Mouse (Mus musculus): ENCODE results near the gene Astn2. TPM values are rescaled to one million over a fixed set of nuclear protein-coding genes. Genes with fewer than 3 reads are reported as not detected.

The Astn2 gene
- polyA plus RNA-seq, 2 experiments from 2014 or later = not detected

DNA sequence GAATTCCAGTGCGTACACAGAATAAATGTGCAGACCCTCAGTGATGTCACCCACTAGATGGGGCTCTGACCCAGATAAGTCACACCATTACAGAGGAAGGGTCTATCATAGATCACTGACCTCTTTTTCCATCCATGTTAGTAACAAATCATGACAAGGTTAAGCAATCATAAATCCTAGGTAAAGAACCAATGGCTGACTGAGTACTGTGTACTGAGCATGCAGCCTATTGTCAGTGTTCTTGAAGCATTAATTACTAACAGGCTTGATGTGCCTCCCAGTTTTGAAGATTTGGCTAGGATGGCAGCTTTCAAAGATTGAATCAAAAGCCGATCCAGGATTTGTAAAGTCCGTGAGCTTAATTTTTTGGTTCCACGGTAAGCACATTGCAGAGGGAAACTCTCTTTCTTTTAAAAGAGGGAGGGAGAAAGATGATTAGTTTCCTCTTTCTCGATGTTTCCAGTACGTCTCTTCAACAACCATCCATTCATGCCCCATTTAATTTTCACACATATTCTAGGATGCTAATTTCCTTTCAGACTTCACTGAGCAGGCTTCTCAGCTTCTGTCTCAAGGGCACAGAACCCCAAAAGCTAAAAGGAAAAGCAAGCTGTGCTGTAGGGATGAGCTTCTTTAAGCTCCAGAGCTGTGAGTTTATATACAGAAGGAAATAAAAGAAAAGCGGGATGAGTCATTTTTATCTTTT, 93.9 kb downstream of the Astn2 start:
- no peak for ATAC-seq

DNA sequence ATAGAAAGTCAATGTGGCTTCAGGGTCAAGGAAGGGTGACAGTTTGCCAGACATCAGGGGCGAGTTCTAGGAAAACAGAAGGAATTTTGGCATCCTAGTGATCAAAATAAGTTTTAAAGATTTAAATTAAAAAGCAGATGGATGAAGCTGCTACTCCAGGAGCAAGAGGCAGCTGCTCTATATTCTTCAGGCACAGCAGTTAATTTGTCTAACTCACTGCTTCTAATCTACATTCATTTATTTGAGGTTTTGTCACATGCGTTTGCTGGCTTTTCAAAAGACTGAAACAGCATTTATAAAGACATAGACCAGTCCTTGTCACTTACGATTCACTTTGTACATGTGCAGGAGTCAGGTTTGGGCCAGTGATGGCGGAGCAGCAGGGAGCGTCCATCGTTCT, 98.0 kb downstream of the Astn2 start:
- no peak for ATAC-seq

DNA sequence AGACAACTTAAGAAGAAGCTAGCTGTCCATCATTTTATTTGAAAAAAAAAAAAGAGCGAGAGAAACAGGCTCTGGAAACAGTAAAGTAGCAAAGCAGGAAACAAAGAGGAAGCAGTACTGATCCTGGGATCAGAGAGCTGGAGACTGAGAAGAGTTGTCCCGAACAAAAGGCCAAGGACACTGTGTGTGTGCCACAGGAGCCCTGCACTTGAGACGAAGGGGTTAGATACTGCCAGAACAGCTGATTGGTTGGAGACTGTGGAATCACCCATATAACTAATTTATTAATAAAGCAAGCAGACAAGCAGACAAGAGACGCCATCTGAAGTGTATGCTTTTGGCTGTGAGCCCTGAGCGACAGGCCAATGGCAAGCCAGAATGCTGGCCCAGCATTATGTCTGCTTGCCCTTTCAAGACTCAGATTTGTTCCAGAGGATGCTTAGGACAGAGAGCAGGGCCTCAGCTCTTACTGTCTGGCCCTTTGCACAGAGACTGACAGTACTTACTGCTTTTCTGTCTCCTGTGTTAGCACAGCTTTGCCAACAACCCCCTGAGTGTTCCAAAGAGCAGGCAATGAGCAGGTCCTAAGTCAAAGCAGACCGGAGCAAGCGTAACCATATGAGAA, 101.6 kb downstream of the Astn2 start:
- no peak for ATAC-seq

DNA sequence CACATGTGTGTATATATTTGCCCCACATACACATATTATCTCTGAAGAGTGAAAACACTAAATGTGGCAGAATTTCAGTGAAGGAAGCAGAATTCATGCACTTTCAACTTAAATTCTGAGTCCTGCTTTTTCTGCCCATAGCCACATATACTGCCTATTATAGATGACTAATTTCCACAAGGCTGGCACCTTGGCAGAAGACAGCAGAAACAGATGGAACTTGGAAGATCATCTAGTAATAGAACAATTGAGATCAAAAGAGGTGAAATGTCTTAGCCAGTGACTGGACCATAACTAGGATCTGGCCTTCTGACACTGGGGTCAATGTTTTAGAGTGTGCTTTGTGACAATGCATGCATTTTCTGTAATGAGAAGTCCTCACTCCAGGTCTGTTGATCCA, 119.4 kb downstream of the Astn2 start:
- ATAC-seq = no peak

DNA sequence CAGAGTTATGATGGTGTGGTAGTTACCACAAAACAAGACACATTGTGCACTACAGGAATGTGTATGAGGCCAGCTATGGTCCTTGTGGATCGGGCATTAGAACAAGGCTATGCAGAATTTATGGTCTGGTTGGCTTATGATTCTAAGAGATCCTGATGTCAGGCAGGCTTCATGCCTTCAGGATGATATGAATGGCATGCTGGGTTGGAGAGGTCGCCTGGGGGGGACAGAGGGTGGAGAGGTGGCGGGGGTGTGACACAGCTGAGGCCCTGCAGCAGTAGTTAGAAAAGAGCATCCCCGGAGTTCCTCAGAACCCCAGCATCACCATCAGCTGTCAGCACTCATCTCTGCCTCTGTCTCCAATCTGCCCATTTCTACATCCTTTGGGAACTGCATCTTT, 128.3 kb downstream of the Astn2 start:
- ATAC-seq = no peak

DNA sequence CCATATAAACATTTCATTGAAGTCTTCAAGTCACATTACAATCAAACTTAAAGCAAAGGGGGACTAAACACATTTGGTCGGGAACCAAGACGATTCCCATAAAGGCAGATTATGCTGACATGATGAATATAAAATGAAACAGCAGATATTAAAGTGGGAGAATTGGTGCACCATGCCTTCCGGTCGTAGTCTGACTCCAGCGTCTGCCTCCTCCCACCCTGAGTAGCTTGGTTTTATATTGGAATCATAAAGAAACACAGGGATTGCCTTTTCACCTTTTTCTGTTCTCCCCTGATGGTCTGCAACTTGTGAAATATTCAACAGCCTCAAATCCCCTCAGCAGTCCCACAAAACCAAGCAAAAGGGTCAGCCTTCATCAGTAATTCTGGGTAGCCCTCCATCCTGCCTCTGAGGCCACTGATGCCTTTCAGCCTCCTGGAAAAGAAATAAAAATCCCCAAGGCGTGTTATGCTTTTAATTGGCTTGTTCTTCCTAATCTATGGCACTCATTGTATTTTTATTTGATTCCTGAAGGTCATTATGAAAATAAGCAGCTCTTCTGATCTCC, 132.8 kb downstream of the Astn2 start:
- no peak for ATAC-seq

DNA sequence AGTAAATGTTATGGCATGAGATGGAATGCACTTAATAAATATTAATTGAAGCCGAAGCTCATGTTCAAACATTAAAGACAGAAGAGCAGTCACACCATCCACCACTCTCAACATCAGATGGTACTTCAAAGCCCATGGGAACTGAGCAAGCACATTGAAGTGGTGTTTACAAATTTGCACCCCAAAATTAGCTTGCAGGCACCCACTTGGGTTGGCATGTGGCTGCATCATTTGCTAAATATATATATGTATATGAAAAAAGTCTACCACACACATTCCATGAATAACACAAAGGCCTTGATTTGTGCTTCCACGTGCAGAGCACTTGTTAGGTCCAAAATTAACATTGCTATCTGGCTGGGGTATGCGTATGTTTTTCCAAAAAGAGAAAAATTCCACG, 140.4 kb downstream of the Astn2 start:
- ATAC-seq = no peak

DNA sequence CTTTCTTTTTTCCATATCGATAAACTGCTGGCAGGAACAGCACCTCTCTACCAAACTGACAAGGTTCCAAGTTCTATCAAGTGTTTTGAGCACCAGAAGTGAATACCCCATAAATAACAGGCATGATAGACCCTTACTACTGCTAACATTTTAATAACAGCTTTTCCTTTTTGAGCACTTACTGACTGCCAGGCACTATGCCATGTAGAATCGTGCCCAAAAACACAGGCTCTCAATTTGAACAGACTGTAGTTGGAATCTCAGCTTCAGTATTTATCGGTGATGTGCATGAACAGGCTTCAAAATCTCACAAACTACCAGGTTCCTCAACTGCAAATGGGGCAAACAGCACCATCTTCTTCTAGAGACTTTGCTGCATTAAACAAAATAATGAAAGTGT, 143.1 kb downstream of the Astn2 start:
- no peak for ATAC-seq

DNA sequence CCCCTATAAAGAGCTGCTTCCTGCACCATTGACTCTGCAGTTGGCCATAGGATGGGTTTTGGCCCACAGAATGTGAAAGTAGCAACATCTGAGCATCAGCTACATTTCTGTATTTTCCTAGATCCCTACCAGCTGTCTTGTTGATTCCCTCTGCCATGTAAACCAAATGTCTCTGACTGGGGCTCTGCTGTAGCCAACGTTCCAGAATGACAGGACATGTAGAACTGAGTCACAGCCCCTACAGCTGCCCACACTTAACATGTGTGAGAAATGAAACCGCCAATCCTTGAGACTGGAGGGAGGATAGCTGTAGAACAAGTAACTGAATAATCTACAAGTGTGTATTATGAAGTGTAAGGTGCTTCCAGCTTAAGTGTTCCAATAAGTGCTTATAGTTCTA, 145.5 kb downstream of the Astn2 start:
- ATAC-seq = no peak

DNA sequence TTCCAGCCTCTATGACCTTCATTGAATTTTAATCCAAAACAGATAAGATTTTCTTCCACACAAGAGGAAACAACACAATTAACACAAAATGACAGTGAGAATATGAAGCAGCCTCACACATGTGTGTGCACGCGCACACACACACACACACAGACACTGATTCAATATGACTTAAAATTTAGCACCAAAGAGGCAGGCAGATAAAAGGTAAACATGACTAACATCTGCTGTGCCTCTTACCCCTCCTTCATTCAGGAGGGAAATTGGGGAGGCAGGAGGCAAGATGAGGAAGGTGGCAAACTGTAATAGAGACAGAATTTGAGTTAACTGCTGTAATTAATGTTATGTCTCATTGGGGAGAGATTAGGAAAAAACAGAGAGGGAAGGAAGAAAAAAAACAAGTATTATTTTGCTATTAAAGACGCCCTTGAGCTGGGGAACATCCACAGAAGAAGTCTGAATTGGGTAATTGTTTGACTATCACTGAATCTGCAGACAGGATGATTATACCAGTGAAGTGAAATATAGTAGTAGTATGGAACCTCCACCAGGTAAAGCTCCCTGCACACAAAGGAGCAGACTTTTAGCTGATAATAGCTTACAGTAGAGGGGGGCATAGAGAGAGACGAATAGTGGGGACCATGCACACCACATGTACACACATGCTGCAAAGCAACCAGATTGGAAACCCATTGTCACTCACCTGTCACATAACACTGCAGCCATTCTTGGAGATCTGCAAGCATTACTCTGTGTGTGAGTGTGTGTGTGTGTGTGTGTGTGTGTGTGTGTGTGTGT, 149.5 kb downstream of the Astn2 start:
- ATAC-seq = no peak

DNA sequence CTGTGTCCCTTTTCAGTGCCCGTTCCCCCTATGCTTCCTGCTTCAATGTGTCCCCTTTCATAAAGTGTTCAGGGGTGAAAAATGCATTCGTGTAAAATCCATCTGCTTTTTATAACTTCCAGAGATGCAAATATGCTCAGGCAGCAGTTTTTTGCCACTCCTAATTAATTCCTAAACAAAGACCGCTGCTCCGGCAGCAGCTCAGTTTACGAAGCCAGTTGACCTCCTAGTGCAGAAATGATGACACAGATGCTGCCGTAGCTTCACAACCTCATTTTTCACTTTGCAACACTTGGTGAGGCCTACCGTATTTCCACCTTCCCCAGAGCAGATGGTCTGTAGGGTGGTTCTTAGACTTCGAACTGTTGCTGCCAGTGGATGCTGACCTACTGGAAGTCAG, 155.9 kb downstream of the Astn2 start:
- no peak for ATAC-seq

DNA sequence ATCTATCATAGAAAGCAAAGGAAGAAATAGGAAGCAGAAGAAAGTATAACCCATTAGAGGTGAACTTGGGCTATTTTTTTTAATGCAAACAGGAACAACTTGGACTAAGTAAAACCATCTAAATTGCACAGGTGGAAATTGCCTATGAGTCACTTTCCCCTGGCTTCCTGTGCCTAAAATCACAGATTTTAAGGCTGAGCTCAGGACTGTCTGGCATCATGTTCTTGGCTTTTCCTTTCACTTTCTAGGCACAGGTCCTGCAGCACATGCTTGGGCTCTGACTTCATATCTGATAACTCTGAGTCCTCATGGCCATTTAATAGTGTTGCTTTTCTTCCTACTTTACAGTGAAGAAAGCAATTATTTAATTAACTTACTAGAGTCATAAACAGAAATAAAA, 161.7 kb downstream of the Astn2 start:
- no peak for ATAC-seq

DNA sequence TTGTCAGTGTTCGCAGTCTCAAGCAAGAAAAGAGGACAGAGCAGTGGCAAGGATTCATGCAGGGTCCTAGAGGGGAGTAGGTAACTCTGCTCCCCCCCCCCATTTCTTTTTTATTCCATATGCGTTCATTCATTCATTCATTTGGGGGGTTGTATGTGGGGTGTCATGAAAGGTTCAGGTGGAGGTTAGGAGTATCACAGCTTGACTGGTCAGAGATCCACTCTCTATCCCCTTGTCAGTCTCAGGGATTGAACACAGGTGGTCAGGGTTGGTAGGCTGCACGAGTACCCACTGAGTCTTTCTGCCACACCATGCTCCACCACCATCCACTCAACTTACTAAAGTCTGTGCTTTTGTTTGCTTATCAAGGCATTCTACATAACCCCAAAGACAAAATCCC, 171.6 kb downstream of the Astn2 start:
- no peak for ATAC-seq

DNA sequence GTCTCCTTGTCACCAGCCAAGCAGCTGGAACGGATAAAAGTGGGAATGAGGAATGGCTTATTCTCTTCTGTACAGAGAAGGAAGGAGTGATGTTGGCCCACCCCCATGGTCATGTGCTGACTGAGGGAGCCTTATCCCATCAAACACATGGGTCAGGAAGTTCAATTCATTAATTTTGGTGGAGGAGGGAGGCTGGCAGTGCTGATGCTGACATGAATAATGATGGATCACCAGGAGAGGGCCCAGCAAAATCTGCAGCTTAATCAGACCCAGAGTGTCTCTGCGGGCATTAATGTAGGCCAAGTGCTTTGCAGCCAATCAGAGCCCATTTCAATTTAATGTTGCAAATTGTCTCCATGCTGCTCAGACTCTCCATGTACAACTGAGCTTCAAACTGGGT, 172.1 kb downstream of the Astn2 start:
- no peak for ATAC-seq

DNA sequence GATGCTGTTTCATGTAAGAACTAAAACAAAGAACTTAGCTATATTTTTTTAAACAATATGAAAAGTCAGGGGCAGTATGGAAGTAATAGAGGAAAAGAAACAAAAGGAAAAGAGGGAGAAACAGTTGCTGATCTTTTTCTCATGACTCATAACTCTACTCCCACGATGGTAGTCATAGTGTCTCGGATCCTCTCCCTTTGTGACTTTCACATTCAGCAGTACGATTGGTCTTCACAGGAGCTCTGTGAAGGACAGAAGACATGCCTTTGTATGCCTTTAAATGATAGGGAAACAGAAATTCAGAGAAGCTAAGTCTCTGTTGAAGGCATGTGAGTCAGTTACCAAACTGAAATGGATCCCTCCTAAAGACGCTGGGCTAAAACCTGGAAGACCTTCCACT, 173.7 kb downstream of the Astn2 start:
- ATAC-seq = no peak

DNA sequence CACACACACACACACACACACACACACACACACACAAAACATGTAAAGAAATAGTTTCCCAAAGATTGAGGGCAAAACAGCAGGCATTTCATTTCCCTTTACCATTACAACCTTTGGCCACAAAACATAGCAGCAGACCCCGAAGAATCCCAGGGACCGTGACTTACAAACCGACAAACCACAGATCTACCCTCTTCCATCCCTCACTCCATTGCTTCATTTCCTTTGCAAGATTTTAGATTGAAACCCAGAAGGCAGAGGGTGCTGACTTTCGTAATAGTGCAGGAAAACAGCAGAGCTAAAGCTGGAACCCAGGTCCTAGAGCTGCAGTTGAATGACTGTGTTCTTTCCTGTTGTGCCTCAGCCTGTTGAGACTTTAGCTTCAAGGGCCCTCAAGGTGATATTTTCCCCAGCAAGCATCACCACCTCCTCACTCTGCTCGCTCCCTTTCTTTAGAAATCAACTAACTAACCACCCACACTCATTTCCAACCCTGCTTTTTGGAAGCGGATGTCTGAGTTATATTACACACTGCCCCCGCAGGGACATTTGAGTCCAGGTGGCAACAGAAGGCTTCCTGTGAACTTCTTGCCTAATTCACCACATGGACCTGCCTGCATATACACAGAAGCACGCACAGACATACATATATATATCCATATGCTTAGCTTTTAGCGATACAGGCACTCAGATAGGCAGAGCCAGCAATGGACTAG, 181.7 kb downstream of the Astn2 start:
- ATAC-seq = no peak

DNA sequence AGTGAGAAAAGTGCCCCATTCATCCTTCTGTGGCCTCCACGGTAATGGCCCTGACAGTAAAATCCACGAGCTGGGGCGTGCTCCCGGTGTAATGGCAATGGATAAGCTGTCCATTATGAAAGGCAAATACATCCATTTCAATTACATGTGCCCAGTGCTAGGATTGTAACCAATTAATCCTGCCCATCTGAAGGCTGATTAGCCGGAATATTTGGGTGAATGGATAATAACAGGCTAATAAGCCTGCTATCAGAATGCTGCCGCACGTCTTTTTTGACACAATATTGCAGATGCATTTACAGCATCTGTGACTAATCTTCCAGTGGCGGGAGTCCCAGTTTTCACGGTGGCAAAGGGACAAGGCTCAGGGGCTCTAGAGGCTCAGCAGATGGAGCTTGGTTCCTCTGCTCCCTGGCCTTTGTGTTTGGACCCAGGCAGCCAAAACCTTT, 189.2 kb downstream of the Astn2 start:
- no peak for ATAC-seq

DNA sequence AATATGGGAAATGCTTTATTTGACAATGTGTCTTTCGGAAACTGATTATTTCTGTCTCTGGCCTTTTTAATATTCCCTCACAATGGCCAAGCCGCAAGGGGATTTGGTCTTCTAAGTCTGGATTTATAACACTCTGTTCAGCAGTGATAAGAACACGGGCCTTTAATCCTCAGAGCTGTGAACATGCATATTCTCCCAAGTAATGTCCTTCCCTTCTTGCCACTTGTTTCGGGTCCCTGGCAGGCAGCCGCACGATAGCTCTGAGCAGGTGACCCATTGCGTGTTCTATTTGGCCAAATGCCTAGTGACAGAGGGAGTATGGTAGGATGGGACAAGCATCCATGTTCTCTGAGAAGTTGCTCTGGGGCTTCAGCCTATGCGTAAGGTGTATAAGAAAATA, 214.8 kb downstream of the Astn2 start:
- ATAC-seq = no peak

DNA sequence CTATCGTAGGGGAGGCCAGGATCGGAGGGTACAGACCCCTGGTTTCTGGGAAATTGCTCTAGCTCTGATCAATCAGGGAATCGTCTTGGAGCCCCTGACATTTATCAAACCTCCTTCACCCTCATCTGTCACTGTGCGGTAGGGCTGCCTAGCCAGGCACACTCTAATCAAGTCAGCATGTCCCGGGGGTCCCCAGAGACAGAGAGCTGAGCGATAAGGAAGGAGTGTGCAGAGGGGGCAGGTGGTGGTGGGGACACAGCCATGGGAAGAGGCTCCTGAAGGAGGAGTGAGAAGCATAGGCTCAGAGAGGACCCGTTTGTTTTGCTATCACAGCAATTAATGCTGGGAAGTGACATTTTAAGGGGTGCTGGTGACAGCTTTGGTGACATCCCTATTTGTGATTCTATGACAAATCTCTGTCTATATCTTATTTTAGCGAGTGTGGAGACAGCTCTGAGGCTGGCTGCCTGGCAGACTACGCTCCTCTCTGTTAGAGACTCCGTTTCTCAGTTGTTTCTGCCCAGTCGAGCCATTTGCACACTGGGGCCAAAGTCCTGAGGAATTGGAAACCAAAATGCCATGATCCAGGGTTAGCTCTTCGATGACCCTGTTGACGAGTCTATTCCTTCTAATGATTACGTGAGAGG, 228.4 kb downstream of the Astn2 start:
- no peak for ATAC-seq

DNA sequence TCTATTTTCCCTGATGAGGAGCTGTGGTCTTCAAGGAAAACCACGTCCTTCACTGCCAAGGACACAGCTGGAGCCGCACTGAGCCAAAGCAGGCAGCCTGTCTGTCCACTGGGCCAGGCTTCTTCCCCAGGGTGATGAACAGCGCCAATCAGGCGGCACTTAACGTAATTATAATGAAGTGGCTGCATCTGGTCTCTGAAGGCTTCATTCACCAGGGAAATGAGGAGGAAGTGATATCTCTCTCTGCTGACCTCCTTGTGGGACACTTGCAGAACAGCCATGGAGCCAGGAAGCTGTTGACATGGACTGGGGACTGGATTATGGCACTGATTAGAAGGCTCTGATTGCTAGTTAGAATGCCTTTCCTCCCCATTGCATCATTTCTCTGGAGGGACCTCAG, 232.8 kb downstream of the Astn2 start:
- ATAC-seq = no peak

DNA sequence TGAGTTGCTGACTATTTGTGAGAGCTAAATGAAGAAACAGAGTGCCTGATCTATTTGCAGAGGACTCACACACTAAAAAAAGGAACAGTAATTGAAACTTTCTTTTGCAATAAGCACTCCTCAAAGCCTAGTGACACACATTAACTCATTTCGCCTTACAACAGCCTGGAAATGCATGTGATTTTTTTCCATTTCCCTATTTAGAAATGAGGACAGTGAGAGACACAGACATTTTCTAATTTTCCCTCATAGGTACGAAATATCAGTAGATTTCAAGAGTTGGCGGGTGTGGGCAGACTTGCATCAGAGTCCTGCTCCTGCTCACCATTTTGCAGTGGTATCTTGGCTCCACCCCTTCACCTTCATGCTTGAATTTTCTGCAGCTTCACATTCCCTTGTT, 233.6 kb downstream of the Astn2 start:
- ATAC-seq = no peak

DNA sequence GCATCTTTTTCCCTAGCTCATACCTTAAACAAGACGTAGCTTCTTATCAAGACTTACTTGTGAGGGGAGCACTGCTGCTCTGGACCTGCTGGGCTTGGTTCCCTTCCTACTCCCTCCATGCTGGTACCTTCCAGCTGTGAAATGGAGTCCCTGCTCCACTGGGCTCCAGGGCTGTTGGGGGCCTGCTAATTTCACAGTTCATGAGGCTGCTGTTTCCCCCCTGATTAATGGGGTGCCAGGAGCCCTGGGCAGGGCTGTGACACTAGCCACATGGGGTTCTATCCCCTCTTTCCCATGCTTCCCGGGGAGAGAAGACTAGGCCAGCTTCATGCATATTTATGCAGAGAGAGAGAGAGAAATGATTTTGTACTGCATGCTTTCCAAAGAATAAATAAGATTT, 234.9 kb downstream of the Astn2 start:
- ATAC-seq = no peak

Data from CD4-positive, CD25-positive, alpha-beta regulatory T cell, adult 4 months (primary cell).